Mouse (Mus musculus) midbrain, embryonic 15.5 days (tissue): ENCODE measurements around the gene Tgoln1. TPM values are rescaled to one million over a fixed set of nuclear protein-coding genes. Genes with fewer than 3 reads are reported as not detected.

Experiments used
- ATAC-seq: fragments of 200-750 bp; cut with Nextera tagmentation; replicated peaks from 2 replicates; pipeline ENCODE4 v1.8.0; 2017; ENCODE audit warnings: moderate TSS enrichment
- H3K27ac ChIP-seq: fragments of 300-500 bp; sonication (generic); 2 replicates; pipeline ENCODE4 v1.5.1; 2015; ENCODE audit warnings: mild to moderate bottlenecking, inconsistent platforms
- H3K27me3 ChIP-seq: fragments of 300-500 bp; sonication (generic); replicated peaks from 2 replicates; pipeline ENCODE4 v1.6.1; 2015; ENCODE audit warnings: inconsistent platforms
- H3K36me3 ChIP-seq: fragments of 300-500 bp; sonication (generic); replicated peaks from 2 replicates; pipeline ENCODE4 v1.6.1; 2015; ENCODE audit warnings: inconsistent platforms
- H3K4me1 ChIP-seq: fragments of 300-500 bp; sonication (generic); 2 replicates; pipeline ENCODE4 v1.6.1; 2015; ENCODE audit warnings: inconsistent platforms
- H3K4me2 ChIP-seq: fragments of 300-500 bp; sonication (generic); 2 replicates; pipeline ENCODE4 v1.6.1; 2015; ENCODE audit warnings: inconsistent platforms, mild to moderate bottlenecking, moderate library complexity
- H3K4me3 ChIP-seq: fragments of 300-500 bp; sonication (generic); 2 replicates; pipeline ENCODE4 v1.5.1; 2015; ENCODE audit warnings: mild to moderate bottlenecking, inconsistent platforms
- H3K9ac ChIP-seq: fragments of 300-500 bp; sonication (generic); 2 replicates; pipeline ENCODE4 v1.6.1; 2015; ENCODE audit warnings: mild to moderate bottlenecking, inconsistent platforms
- H3K9me3 ChIP-seq: fragments of 300-500 bp; sonication (generic); 2 replicates; pipeline ENCODE4 v1.6.1; 2016; ENCODE audit warnings: inconsistent platforms
- WGBS: fragments of 180-500 bp; shearing (Covaris S2); methylation state at CpG from one replicate; pipeline ENCODE4 v1.1.7; 2015; ENCODE audit warnings: mixed read lengths; 5-methylcytosine and 5-hydroxymethylcytosine counted together
- polyA plus RNA-seq: library from polyadenylated mRNA; unstranded; fragments of >200 nt; fragmentation: Nextera tagmentation; extraction: Ambion mirVana; gene quantifications from 2 replicates; pipeline ENCODE4 v1.2.1, GENCODE M21; 2015

Gene Tgoln1
- polyA plus RNA-seq, 1 experiment from 2014 or later: 38.7 TPM

DNA sequence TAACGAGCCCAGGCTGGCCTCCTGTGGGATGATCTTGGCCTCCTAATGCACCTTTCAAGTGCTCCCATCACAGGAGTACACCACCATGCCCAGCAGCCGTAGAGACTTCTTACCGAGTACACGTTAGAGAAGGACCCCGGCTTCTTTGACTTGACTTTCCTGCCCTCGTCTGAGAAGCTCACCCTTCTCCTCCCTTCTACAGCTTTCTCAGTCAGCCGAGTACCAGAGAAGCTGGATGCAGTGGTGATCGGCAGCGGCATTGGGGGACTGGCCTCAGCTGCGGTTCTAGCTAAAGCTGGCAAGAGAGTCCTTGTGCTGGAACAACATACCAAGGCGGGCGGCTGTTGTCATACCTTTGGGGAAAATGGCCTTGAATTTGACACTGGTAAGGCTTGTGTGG is 16.0 kb downstream of the Tgoln1 start:
- peaks cover 1% of the 10 kb centered on the region; the same call in 1 of the 2 replicates for H3K36me3 ChIP-seq

DNA sequence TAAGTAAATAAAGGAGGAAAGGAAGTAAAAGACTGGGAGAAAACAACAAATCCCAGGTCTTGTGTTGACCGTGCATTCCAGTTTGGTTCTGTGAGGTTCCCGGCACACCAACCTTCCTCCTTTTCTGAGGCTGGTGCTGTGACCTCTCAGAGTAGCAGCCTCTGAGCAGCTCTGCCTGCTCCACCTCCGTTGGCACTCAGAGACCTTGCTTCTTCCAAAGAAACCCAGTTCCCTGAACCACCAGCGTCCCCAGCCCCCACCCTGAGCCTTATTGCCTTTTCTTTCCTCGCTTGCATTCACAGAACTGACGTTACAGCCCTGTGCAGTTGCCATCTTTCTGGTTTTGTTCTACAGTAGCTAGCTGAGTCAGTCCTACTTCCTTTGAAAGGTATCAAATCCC is 16.6 kb downstream of the Tgoln1 start:
- Histone ChIP-seq H3K27ac (no peak overlapping the region), H3K36me3 (no peaks in the 10 kb centered on the region), H3K27me3 (no peaks in the 10 kb centered on the region), H3K4me3 (no peak overlapping the region), H3K9me3 (no peaks in the 10 kb centered on the region), H3K9ac (no peak overlapping the region), H3K4me1 (peaks cover 17% of the 10 kb centered on the region), H3K4me2 (no peak overlapping the region)
- WGBS: 83% methylated on average over 6 of the region's 6 CpGs
- ATAC-seq: no peak

More for the DNA sequence above, 16.0 kb downstream of the Tgoln1 start:
- ATAC-seq: no peak
- no peaks in the 10 kb centered on the region for H3K27me3 ChIP-seq
- no peak overlapping the region for H3K9ac ChIP-seq
- H3K4me2 ChIP-seq: no peak overlapping the region
- H3K4me1 ChIP-seq: peaks cover 17% of the 10 kb centered on the region
- H3K9me3 ChIP-seq: no peaks in the 10 kb centered on the region
- H3K27ac ChIP-seq: no peak overlapping the region
- 85% methylated on average over 12 of the region's 12 CpGs for WGBS
- no peak overlapping the region for H3K4me3 ChIP-seq

DNA sequence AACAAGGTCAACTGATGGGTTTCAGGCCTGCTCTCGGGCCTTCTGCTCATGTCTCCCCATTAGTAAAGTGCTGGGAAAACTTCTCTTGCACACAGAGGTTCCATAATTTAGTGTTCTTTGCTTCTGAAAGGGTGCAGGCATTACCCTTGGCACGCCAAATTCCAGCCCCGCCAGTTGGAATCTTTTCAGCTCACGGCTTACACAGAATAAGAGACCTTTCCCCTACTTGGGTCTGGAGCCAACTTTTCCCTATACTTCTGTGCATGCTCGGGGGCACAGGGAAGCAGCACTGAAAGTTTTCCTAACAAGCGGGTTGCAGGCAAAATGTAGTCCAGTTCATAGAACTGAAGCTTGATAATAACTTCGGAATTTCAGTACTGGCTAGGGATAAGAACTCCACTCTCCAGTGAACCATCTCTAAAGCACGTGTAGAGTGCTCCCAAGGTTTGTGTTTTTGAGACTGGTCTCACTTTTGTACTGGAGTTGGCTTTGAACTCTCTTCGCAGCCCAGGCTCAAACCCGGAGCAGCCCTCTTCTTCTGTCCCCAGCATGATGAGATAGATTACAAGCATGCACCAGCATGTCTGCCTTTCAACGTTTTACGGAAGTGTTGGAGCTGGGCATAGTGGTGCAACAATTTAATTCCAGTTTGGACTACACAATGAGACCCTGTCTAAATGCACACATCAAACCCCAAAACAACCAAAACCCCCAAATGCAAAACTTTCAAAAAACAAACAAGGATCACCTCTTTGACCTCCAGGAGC is 17.8 kb downstream of the Tgoln1 start:
- Histone ChIP-seq H3K9me3 (no peaks in the 10 kb centered on the region), H3K4me1 (peaks cover 17% of the 10 kb centered on the region), H3K9ac (peak overlapping the region; percentile 74), H3K4me2 (peak overlapping the region; percentile 75), H3K36me3 (no peaks in the 10 kb centered on the region), H3K27ac (peak overlapping the region; percentile 54; the same call in 1 of the 2 replicates), H3K4me3 (peak overlapping the region; percentile 69), H3K27me3 (no peaks in the 10 kb centered on the region)
- ATAC-seq: no peak; the same call in 1 of the 2 replicates
- WGBS: 47% methylated on average over 12 of the region's 12 CpGs

DNA sequence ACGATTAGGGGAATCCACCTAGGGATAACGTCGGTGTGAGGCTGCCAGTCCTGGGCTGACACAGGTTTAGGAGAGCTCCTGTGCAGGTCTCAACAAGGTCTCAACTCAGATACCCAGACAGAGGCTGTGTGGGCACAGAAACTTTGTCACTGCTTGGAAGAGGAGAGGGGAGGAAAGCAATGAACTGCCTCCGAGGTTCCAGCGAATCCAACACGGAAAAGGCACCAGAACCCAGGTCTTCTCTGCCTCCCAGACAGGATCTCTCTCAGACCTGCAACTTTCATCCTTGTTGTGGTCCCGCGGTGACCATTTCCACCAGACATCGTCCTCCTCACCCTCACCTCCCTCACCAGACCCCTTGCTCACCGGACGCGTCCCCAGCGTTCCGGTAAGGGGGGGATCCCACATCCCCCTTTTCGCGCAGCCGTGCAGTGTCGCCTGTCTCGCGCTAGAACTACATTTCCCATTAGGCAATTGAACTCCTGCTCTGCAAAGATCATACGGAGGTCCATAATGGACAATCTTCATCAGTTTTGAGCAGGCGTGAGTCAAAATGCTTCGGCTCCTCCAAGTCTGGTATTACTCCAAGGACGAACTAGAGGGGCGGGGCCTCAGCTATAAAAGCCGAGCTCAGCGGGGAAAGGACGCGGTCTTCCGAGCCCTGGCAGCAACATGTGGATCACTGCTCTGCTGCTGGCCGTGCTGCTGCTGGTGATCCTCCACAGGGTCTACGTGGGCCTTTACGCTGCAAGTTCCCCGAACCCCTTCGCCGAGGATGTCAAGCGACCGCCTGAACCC is 18.6 kb downstream of the Tgoln1 start, which contains the start of the genes Elmod3 and Retsat:
Elmod3 (minus strand) TSS at position 458 of the 798 bp plus-strand sequence.
Retsat (plus strand) TSS at position 520 of the 798 bp plus-strand sequence.
- 1% methylated on average over 38 of the region's 38 CpGs for WGBS
- Histone ChIP-seq H3K9me3 (no peaks in the 10 kb centered on the region), H3K27ac (peak within 1 kb of the TSS; percentile 58; the same call in 1 of the 2 replicates), H3K9ac (peak within 1 kb of the TSS; percentile 74), H3K27me3 (no peaks in the 10 kb centered on the region), H3K4me2 (peak within 1 kb of the TSS; percentile 75), H3K4me3 (peak within 1 kb of the TSS; percentile 69), H3K36me3 (no peaks in the 10 kb centered on the region), H3K4me1 (peaks cover 17% of the 10 kb centered on the region)
- peak; percentile 94 for ATAC-seq

DNA sequence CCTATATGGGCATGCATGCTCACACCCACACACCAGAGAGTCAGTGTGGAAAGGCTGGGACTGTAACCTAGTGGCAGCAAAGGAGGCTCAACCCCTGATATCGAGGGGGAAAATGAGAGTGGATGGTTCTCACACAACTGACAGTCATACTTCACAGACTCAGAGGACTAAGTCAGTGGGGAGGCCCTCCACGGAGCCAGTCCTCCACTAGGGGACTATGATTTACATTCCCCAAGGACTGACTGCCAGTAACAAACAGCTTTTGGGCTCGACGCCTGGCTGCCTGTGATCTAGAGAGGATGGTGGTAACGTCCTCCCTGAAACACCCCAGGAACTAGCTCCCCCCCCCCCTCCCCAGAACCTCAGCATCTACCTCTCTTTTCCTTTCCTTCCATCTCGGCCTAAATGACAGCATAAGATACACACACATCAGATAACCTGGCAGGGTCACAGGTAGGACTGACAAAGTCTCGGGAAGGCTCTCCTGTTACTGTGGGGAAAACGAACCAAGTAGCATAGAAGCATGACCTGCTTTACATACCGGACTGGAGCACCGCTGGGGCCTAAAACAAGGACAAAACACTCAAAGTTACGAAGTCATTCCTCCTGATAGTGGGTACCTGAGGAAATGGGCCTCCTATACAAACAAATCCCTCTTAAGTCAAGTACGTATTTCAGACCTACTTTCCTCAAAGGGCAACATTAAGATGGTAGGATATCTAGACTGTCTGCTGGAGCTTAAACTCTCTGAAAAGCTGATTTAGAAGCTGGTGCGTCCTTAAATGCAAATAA is 19.5 kb downstream of the Tgoln1 start:
- H3K27me3 ChIP-seq: no peaks in the 10 kb centered on the region
- no peaks in the 10 kb centered on the region for H3K36me3 ChIP-seq
- WGBS: 51% methylated on average over 13 of the region's 13 CpGs
- H3K9me3 ChIP-seq: no peaks in the 10 kb centered on the region
- peak overlapping the region; percentile 69 for H3K4me3 ChIP-seq
- H3K27ac ChIP-seq: no peak overlapping the region
- H3K4me2 ChIP-seq: peak overlapping the region; percentile 75
- peaks cover 17% of the 10 kb centered on the region for H3K4me1 ChIP-seq
- no peak for ATAC-seq
- H3K9ac ChIP-seq: peak overlapping the region; percentile 74

DNA sequence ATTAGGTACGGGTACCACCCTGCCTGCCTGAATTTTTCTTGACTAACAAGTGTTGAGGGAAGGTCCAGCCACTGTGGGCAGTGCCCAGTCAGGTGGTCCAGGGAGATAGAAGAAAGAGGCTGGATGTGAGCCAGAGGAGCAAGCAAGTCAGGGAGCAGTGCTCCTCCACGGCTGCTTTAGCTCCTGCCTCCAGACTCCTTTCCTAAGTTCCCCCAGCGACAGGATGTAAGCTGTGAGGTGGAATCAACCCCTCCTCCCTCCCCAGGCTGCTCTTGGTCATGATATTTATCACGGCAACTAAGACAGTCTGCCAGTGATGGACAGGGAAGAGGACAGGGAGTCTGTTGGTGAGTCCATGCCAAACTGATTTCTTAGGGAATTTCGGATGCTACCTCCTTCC is 22.9 kb downstream of the Tgoln1 start:
- no peaks in the 10 kb centered on the region for H3K36me3 ChIP-seq
- 75% methylated on average over 5 of the region's 5 CpGs for WGBS
- no peak overlapping the region for H3K9ac ChIP-seq
- H3K4me2 ChIP-seq: no peak overlapping the region
- H3K4me1 ChIP-seq: peaks cover 15% of the 10 kb centered on the region
- no peak for ATAC-seq
- no peaks in the 10 kb centered on the region for H3K27me3 ChIP-seq
- H3K27ac ChIP-seq: no peak overlapping the region
- H3K9me3 ChIP-seq: no peaks in the 10 kb centered on the region
- H3K4me3 ChIP-seq: no peak overlapping the region

DNA sequence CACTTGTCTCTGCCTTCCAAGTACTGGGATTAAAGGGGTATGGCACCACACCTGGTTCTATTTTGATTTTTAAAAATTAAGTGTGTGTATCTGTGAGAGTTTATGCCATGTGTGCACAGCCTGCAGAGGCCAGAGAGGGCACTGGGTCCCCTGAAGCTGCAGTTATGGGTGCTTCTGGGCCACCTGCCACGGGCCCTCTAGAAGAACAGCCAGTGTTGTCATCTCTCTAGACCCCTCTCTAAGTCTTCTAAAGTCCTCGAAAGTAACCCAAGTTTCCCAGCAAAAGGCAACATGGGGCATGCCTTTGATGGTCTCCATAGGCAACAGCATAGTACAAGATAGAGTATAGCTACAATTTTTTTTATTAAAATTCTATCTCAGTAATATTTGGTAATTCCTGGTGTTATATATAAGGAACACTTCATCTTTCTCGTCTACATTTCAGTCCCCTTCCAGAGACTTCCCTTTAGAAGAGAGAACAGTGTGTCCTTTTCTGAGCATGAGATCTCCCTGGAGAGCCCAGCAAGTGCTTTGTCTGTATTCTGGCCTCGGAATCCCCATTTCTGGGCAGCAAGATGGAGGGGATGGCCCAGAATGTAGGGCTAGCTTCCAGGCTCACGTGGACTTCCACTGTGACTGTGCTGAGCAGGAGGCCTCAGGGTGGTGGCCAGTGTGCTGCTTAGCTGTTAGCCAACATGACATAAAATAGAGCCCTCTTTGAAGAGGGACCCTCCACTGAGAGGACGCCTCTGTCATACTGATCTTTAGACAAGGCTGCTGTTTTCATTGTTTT is 23.6 kb downstream of the Tgoln1 start:
- H3K9me3 ChIP-seq: no peaks in the 10 kb centered on the region
- no peak overlapping the region for H3K9ac ChIP-seq
- H3K4me2 ChIP-seq: no peak overlapping the region
- H3K4me1 ChIP-seq: peaks cover 11% of the 10 kb centered on the region
- no peaks in the 10 kb centered on the region for H3K36me3 ChIP-seq
- H3K27me3 ChIP-seq: no peaks in the 10 kb centered on the region
- no peak overlapping the region for H3K27ac ChIP-seq
- ATAC-seq: no peak
- WGBS: 83% methylated on average over 6 of the region's 6 CpGs
- H3K4me3 ChIP-seq: no peak overlapping the region

GRCm38 (mm10) chr6:72590111-72590510 is 26.7 kb downstream of the Tgoln1 start:
- no peaks in the 10 kb centered on the region for H3K36me3 ChIP-seq
- H3K4me2 ChIP-seq: no peak overlapping the region
- ATAC-seq: no peak
- H3K27ac ChIP-seq: no peak overlapping the region
- no peaks in the 10 kb centered on the region for H3K27me3 ChIP-seq
- H3K4me3 ChIP-seq: no peak overlapping the region
- H3K9ac ChIP-seq: no peak overlapping the region
- no peaks in the 10 kb centered on the region for H3K4me1 ChIP-seq
- no peaks in the 10 kb centered on the region for H3K9me3 ChIP-seq

GRCm38 (mm10) chr6:72588307-72588706 is 28.5 kb downstream of the Tgoln1 start:
- Histone ChIP-seq H3K9me3 (no peaks in the 10 kb centered on the region), H3K27me3 (no peaks in the 10 kb centered on the region), H3K4me3 (no peak overlapping the region), H3K4me2 (no peak overlapping the region), H3K36me3 (no peaks in the 10 kb centered on the region), H3K27ac (no peak overlapping the region), H3K9ac (no peak overlapping the region), H3K4me1 (no peaks in the 10 kb centered on the region)
- no peak for ATAC-seq

DNA sequence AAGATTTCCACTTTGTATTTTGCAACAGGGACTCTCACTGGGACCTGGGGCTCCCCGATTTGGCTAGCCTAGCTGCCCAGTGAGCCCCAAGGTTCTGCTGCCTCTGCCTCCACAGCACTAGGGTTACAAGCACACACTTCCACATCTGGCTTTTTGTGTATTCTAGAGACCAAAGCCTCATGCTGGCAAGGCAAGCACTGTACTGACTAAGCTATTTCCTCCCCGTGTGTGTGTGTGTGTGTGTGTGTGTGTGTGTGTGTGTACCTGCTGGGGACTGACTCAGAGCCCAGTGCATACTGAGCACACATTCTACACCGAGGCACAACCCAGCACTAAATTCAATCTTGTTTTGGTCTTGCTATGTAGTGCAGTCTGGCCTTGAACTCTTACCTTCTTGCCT is 30.1 kb downstream of the Tgoln1 start:
- no peaks in the 10 kb centered on the region for H3K36me3 ChIP-seq
- no peak overlapping the region for H3K4me3 ChIP-seq
- H3K27me3 ChIP-seq: no peaks in the 10 kb centered on the region
- ATAC-seq: no peak
- H3K27ac ChIP-seq: no peak overlapping the region
- no peak overlapping the region for H3K4me2 ChIP-seq
- H3K9ac ChIP-seq: no peak overlapping the region
- WGBS: 87% methylated on average over 3 of the region's 3 CpGs
- no peaks in the 10 kb centered on the region for H3K4me1 ChIP-seq
- no peaks in the 10 kb centered on the region for H3K9me3 ChIP-seq

GRCm38 (mm10) chr6:72584154-72584553 is 32.6 kb downstream of the Tgoln1 start:
- H3K27me3 ChIP-seq: no peaks in the 10 kb centered on the region
- no peak overlapping the region for H3K9ac ChIP-seq
- peaks cover 4% of the 10 kb centered on the region for H3K36me3 ChIP-seq
- H3K4me1 ChIP-seq: no peaks in the 10 kb centered on the region
- no peak overlapping the region for H3K4me2 ChIP-seq
- 89% methylated on average over 11 of the region's 11 CpGs for whole genome bisulfite sequencing
- H3K9me3 ChIP-seq: no peaks in the 10 kb centered on the region
- no peak overlapping the region for H3K4me3 ChIP-seq
- no peak overlapping the region for H3K27ac ChIP-seq
- no peak for ATAC-seq
